Mouse (Mus musculus) limb, embryonic 11.5 days (tissue): ENCODE data around the gene Map3k3. TPM values are rescaled to one million over a fixed set of nuclear protein-coding genes. Genes with fewer than 3 reads are reported as not detected.
"Not testable (repeated sequence)": the region's sequence is repeated elsewhere in the genome, so short reads cannot be mapped to it uniquely, and the experiment has no call there.

Experiments
- ATAC-seq: fragments of 200-750 bp; cut with Nextera tagmentation; 2 replicates; pipeline ENCODE4 v1.8.0; 2017; ENCODE audit warnings: low read depth; ENCODE audit not compliant: insufficient number of reproducible peaks, low FRiP score, low TSS enrichment
- DNase-seq: peaks from one replicate; pipeline ENCODE4 v3.0.0-alpha.2; 2015; ENCODE audit warnings: low spot score
- H3K27ac ChIP-seq: fragments of 300-500 bp; sonication (generic); replicated peaks from 2 replicates; pipeline ENCODE4 v1.5.1; 2014; ENCODE audit warnings: low read depth, mild to moderate bottlenecking, low read length
- H3K27me3 ChIP-seq: fragments of 300-500 bp; sonication (generic); 2 replicates; pipeline ENCODE4 v1.6.1; 2014; ENCODE audit warnings: mild to moderate bottlenecking, low read length, mixed read lengths; ENCODE audit not compliant: control insufficient read depth, insufficient read depth
- H3K36me3 ChIP-seq: fragments of 300-500 bp; sonication (generic); 2 replicates; pipeline ENCODE4 v1.6.1; 2014; ENCODE audit warnings: mild to moderate bottlenecking, low read length, moderate library complexity, mixed read lengths; ENCODE audit not compliant: control insufficient read depth, insufficient read depth
- H3K4me1 ChIP-seq: fragments of 300-500 bp; sonication (generic); 2 replicates; pipeline ENCODE4 v1.6.1; 2014; ENCODE audit warnings: low read length, mixed read lengths; ENCODE audit not compliant: control insufficient read depth, insufficient read depth
- H3K4me2 ChIP-seq: fragments of 300-500 bp; sonication (generic); 2 replicates; pipeline ENCODE4 v1.6.1; 2014; ENCODE audit warnings: low read depth, mild to moderate bottlenecking, moderate library complexity; ENCODE audit not compliant: severe bottlenecking
- H3K4me3 ChIP-seq: fragments of 300-500 bp; sonication (generic); 2 replicates; pipeline ENCODE4 v1.5.1; 2014; ENCODE audit warnings: low read depth, low read length
- H3K9ac ChIP-seq: fragments of 300-500 bp; sonication (generic); 2 replicates; pipeline ENCODE4 v1.6.1; 2014; ENCODE audit warnings: mild to moderate bottlenecking, low read length
- H3K9me3 ChIP-seq: fragments of 300-500 bp; sonication (generic); 2 replicates; pipeline ENCODE4 v1.6.1; 2016; ENCODE audit warnings: low read length; ENCODE audit not compliant: control insufficient read depth
- WGBS: fragments of 180-500 bp; shearing (Covaris S2); extraction: QIAGEN DNeasy Blood & Tissue Kit; methylation state at CpG from one replicate; pipeline ENCODE4 v1.1.7; 2014; 5-methylcytosine and 5-hydroxymethylcytosine counted together
- polyA plus RNA-seq: library from polyadenylated mRNA; unstranded; fragments of >200 nt; fragmentation: Nextera tagmentation; extraction: Ambion mirVana; gene quantifications from 2 replicates; pipeline ENCODE4 v1.2.1, GENCODE M21; 2014

Map3k3 gene
- polyA plus RNA-seq, 1 experiment from 2014 or later = 20.9 TPM

GRCm38 (mm10) chr11:106106047-106106587 lies 21.7 kb downstream of the Map3k3 start:
- Histone ChIP-seq H3K27me3 (no peaks in the 10 kb centered on the region), H3K4me3 (no peak overlapping the region), H3K36me3 (no peaks in the 10 kb centered on the region), H3K9ac (no peak overlapping the region), H3K9me3 (no peaks in the 10 kb centered on the region), H3K4me2 (no peak overlapping the region), H3K4me1 (no peaks in the 10 kb centered on the region), H3K27ac (no peak overlapping the region)
- WGBS = 88% methylated on average over 8 of the region's 8 CpGs
- DNase-seq (no peak), ATAC-seq (no peak)

DNA sequence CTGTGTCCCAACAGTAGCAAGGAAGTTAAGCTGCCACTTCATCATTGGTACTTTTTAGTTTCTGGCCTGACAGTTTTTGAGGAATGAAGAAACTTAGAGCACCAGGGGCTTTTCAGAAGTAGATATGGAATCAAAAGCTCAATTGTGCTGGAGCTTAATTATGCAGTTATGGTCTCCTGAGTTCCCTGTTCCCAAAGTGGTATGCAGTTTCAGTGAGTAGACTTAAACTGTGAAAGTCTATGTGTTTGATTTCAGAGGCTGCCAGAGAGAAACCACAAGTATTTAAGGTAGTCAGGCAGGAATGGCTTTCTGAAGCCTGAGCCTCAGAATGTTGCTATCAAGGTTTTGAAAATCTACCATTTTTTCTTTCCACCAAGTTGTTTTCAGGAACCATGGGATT lies 27.3 kb downstream of the Map3k3 start:
- H3K27ac ChIP-seq = no peak overlapping the region
- H3K27me3 ChIP-seq = no peaks in the 10 kb centered on the region
- no peak overlapping the region for H3K4me3 ChIP-seq
- H3K9me3 ChIP-seq = no peaks in the 10 kb centered on the region
- no peak for DNase-seq
- no peak for ATAC-seq
- no peak overlapping the region for H3K9ac ChIP-seq
- no peaks in the 10 kb centered on the region for H3K36me3 ChIP-seq
- no peak overlapping the region for H3K4me2 ChIP-seq
- no peaks in the 10 kb centered on the region for H3K4me1 ChIP-seq

DNA sequence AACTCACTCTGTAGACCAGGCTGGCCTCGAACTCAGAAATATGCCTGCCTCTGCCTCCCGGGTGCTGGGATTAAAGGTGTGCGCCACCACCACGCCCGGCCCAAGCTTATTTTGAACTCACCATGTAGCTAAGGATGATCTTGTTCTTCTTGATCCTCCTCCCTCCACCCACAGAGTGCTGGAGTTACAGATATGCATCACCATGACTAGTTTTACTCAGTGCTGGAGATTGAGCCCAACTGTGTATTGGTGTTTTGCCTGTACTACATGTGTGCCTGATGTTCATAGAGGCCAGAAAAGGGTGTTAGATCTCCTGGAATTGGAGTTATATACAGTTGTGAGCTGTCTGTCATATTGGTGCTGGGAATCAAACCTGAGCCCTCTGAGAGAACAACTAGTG lies 37.8 kb downstream of the Map3k3 start:
- DNase-seq (no peak), ATAC-seq (no peak)
- 94% methylated on average over 5 of the region's 5 CpGs for WGBS
- no peak overlapping the region for H3K4me2 ChIP-seq
- no peaks in the 10 kb centered on the region for H3K4me1 ChIP-seq
- H3K27ac ChIP-seq = no peak overlapping the region
- no peak overlapping the region for H3K4me3 ChIP-seq
- no peaks in the 10 kb centered on the region for H3K9me3 ChIP-seq
- peaks cover 2% of the 10 kb centered on the region; the same call in 1 of the 2 replicates for H3K36me3 ChIP-seq
- no peak overlapping the region for H3K9ac ChIP-seq
- no peaks in the 10 kb centered on the region for H3K27me3 ChIP-seq

- no peak for DNase-seq
- no peaks in the 10 kb centered on the region for H3K4me1 ChIP-seq
- H3K9me3 ChIP-seq = no peaks in the 10 kb centered on the region
- no peak overlapping the region for H3K4me2 ChIP-seq
- 86% methylated on average over 3 of the region's 3 CpGs for WGBS
- no peak overlapping the region for H3K27ac ChIP-seq
- no peak overlapping the region for H3K9ac ChIP-seq
- peaks cover 2% of the 10 kb centered on the region; the same call in 1 of the 2 replicates for H3K36me3 ChIP-seq
- no peak overlapping the region for H3K4me3 ChIP-seq
- no peaks in the 10 kb centered on the region for H3K27me3 ChIP-seq
- no peak for ATAC-seq
These were observed 38.3 kb downstream of the Map3k3 start for GRCm38 (mm10) chr11:106122736-106123135.

GRCm38 (mm10) chr11:106124784-106125183 lies 40.4 kb downstream of the Map3k3 start:
- H3K9me3 ChIP-seq = no peaks in the 10 kb centered on the region; the same call in 1 of the 2 replicates
- DNase-seq (no peak), ATAC-seq (no peak)
- no peak overlapping the region for H3K4me2 ChIP-seq
- no peak overlapping the region for H3K4me3 ChIP-seq
- no peak overlapping the region for H3K27ac ChIP-seq
- H3K9ac ChIP-seq = no peak overlapping the region
- H3K27me3 ChIP-seq = no peaks in the 10 kb centered on the region
- H3K36me3 ChIP-seq = peaks cover 2% of the 10 kb centered on the region; the same call in 1 of the 2 replicates
- no peaks in the 10 kb centered on the region for H3K4me1 ChIP-seq
- WGBS = 82% methylated on average over 4 of the region's 4 CpGs

GRCm38 (mm10) chr11:106125827-106126226 lies 41.4 kb downstream of the Map3k3 start:
- Histone ChIP-seq H3K27me3 (no peaks in the 10 kb centered on the region), H3K4me3 (no peak overlapping the region), H3K36me3 (peaks cover 2% of the 10 kb centered on the region; the same call in 1 of the 2 replicates), H3K9me3 (no peaks in the 10 kb centered on the region; the same call in 1 of the 2 replicates), H3K4me2 (no peak overlapping the region), H3K27ac (no peak overlapping the region), H3K9ac (no peak overlapping the region), H3K4me1 (no peaks in the 10 kb centered on the region)
- WGBS = 84% methylated on average over 1 of the region's 1 CpGs
- DNase-seq (no peak), ATAC-seq (no peak)

DNA sequence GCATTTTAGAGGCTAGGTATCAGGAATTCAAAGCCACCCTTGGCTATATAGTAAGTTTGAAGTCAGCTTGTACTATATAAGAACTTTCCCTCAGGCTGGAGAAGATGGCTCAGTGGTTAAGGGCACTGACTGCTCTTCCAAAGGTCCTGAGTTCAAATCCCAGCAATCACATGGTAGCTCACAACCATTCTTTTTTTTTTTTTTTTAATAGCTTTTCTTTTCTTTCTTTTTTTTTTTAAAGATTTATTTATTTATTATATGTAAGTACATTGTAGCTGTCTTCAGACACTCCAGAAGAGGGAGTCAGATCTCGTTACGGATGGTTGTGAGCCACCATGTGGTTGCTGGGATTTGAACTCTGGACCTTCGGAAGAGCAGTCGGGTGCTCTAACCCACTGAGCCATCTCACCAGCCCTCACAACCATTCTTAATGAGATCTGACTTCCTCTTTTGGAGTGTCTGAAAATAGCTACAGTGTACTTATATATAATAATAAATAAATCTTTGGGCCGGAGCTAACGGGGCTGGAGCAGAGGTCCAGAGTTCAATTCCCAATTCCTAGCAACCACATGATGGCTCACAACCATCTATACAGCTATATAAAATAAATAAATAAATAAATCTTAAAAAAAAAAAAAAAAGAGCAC lies 42.4 kb downstream of the Map3k3 start:
- WGBS = 97% methylated on average over 4 of the region's 6 CpGs
- H3K36me3 ChIP-seq = not testable (repeated sequence)

GRCm38 (mm10) chr11:106129477-106129876 lies 45.1 kb downstream of the Map3k3 start:
- ATAC-seq (no peak), DNase-seq (no peak)
- no peak overlapping the region for H3K4me2 ChIP-seq
- no peak overlapping the region for H3K4me3 ChIP-seq
- no peaks in the 10 kb centered on the region for H3K27me3 ChIP-seq
- H3K27ac ChIP-seq = no peak overlapping the region
- no peaks in the 10 kb centered on the region; the same call in 1 of the 2 replicates for H3K36me3 ChIP-seq
- no peak overlapping the region for H3K9ac ChIP-seq
- H3K9me3 ChIP-seq = no peaks in the 10 kb centered on the region; the same call in 1 of the 2 replicates
- no peaks in the 10 kb centered on the region for H3K4me1 ChIP-seq
- 93% methylated on average over 1 of the region's 1 CpGs for WGBS

More for the DNA sequence above, 42.4 kb downstream of the Map3k3 start:
- H3K9me3 ChIP-seq, DNase-seq, H3K4me2 ChIP-seq, ATAC-seq, H3K4me1 ChIP-seq, H3K9ac ChIP-seq, H3K27ac ChIP-seq, H3K4me3 ChIP-seq, H3K27me3 ChIP-seq: not testable (repeated sequence)
